Mouse (Mus musculus): ENCODE results near the gene Snai3. TPM values are rescaled to one million over a fixed set of nuclear protein-coding genes. Genes with fewer than 3 reads are reported as not detected.

Snai3 gene
- polyA plus RNA-seq, 1 experiment = 10.2 TPM

GRCm38 (mm10) chr8:122470691-122471090 is 10.2 kb upstream of the Snai3 start:
- no peaks in the 10 kb centered on the region for H3K27me3 ChIP-seq (ENCODE audit: control insufficient read depth, insufficient read depth, low read length, poor library complexity, severe bottlenecking)
- no peaks in the 10 kb centered on the region for H3K36me3 ChIP-seq (ENCODE audit: control insufficient read depth, insufficient read depth, low read length, poor library complexity, severe bottlenecking)
- no peaks in the 10 kb centered on the region for H3K9me3 ChIP-seq (replicated peaks; ENCODE audit: control insufficient read depth, insufficient read depth, low read length, poor library complexity, severe bottlenecking)
- TF ChIP-seq CTCF (IDR thresholded peaks at IDR 0.05; ENCODE audit: low read depth, low read length) (no peak), POLR2A (IDR thresholded peaks at IDR 0.05; ENCODE audit: insufficient read depth, low read length) (no peak), EP300 (IDR thresholded peaks at IDR 0.05; ENCODE audit: insufficient read depth, low read depth, low read length) (no peak)
- no peak overlapping the region for H3K9ac ChIP-seq (ENCODE audit: low read depth, poor library complexity, severe bottlenecking)
- no peak overlapping the region for H3K27ac ChIP-seq (ENCODE audit: insufficient read depth, low read length)
- H3K4me1 ChIP-seq (ENCODE audit: control insufficient read depth, insufficient read depth, low read length) = no peaks in the 10 kb centered on the region
- H3K4me3 ChIP-seq (ENCODE audit: low read depth, low read length) = no peak overlapping the region

DNA sequence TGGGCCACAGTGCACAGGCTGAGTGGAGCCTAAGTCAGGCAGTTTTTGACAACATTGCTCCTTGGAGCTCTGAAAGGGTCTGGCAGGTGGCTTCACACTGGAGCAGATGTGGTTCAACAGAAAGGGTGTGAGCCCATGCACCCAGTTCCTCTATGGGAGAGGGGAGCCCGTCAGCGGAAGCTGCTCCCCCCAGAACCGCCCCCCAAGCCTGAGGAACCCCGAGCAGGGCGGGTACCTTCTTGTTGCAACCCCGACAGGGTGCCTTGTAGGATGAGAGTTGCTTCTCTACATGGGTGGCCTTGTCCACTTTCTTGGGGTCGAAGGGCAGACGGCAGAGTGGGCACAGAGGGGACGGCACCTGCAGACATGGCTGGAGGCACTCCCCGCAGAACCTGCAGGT is 9.4 kb upstream of the Snai3 start:
- H3K4me3 ChIP-seq (ENCODE audit: low read depth, low read length) = no peak overlapping the region
- no peaks in the 10 kb centered on the region for H3K27me3 ChIP-seq (ENCODE audit: control insufficient read depth, insufficient read depth, low read length, poor library complexity, severe bottlenecking)
- TF ChIP-seq CTCF (IDR thresholded peaks at IDR 0.05; ENCODE audit: low read depth, low read length) (no peak), EP300 (IDR thresholded peaks at IDR 0.05; ENCODE audit: insufficient read depth, low read depth, low read length) (no peak), POLR2A (IDR thresholded peaks at IDR 0.05; ENCODE audit: insufficient read depth, low read length) (no peak)
- H3K9me3 ChIP-seq (replicated peaks; ENCODE audit: control insufficient read depth, insufficient read depth, low read length, poor library complexity, severe bottlenecking) = no peaks in the 10 kb centered on the region
- no peak overlapping the region for H3K9ac ChIP-seq (ENCODE audit: low read depth, poor library complexity, severe bottlenecking)
- H3K27ac ChIP-seq (ENCODE audit: insufficient read depth, low read length) = no peak overlapping the region
- H3K36me3 ChIP-seq (ENCODE audit: control insufficient read depth, insufficient read depth, low read length, poor library complexity, severe bottlenecking) = no peaks in the 10 kb centered on the region
- no peaks in the 10 kb centered on the region for H3K4me1 ChIP-seq (ENCODE audit: control insufficient read depth, insufficient read depth, low read length)

DNA sequence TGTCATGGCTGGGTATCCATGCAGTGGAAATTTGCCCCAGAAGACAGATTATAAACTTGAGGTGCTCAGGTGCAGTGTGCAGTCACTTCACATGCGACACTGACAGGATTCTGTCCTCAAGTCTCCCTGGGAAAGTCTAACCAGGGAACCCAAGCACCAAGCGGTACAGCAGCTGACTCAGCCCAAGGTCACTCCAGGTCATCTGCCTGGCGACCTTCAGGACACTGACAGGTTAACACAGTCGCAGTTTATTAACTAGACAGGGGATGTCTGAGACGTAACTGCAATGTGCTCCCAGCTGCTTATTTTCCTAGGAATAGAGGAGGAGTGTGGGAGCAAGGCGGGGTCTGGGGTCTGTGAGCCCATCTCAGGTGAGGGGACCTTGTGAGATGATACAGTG is 8.9 kb upstream of the Snai3 start:
- no peak overlapping the region for H3K27ac ChIP-seq (ENCODE audit: insufficient read depth, low read length)
- H3K4me3 ChIP-seq (ENCODE audit: low read depth, low read length) = no peak overlapping the region
- no peak overlapping the region for H3K9ac ChIP-seq (ENCODE audit: low read depth, poor library complexity, severe bottlenecking)
- H3K4me1 ChIP-seq (ENCODE audit: control insufficient read depth, insufficient read depth, low read length) = no peaks in the 10 kb centered on the region
- H3K36me3 ChIP-seq (ENCODE audit: control insufficient read depth, insufficient read depth, low read length, poor library complexity, severe bottlenecking) = no peaks in the 10 kb centered on the region
- no peaks in the 10 kb centered on the region for H3K9me3 ChIP-seq (replicated peaks; ENCODE audit: control insufficient read depth, insufficient read depth, low read length, poor library complexity, severe bottlenecking)
- TF ChIP-seq CTCF (IDR thresholded peaks at IDR 0.05; ENCODE audit: low read depth, low read length) (no peak), EP300 (IDR thresholded peaks at IDR 0.05; ENCODE audit: insufficient read depth, low read depth, low read length) (no peak), POLR2A (IDR thresholded peaks at IDR 0.05; ENCODE audit: insufficient read depth, low read length) (no peak)
- no peaks in the 10 kb centered on the region for H3K27me3 ChIP-seq (ENCODE audit: control insufficient read depth, insufficient read depth, low read length, poor library complexity, severe bottlenecking)

GRCm38 (mm10) chr8:122467816-122468215 is 7.3 kb upstream of the Snai3 start:
- no peak overlapping the region for H3K27ac ChIP-seq (ENCODE audit: insufficient read depth, low read length)
- no peaks in the 10 kb centered on the region for H3K36me3 ChIP-seq (ENCODE audit: control insufficient read depth, insufficient read depth, low read length, poor library complexity, severe bottlenecking)
- H3K9ac ChIP-seq (ENCODE audit: low read depth, poor library complexity, severe bottlenecking) = no peak overlapping the region
- no peak overlapping the region for H3K4me3 ChIP-seq (ENCODE audit: low read depth, low read length)
- peaks cover 1% of the 10 kb centered on the region for H3K4me1 ChIP-seq (ENCODE audit: control insufficient read depth, insufficient read depth, low read length)
- H3K27me3 ChIP-seq (ENCODE audit: control insufficient read depth, insufficient read depth, low read length, poor library complexity, severe bottlenecking) = no peaks in the 10 kb centered on the region
- H3K9me3 ChIP-seq (replicated peaks; ENCODE audit: control insufficient read depth, insufficient read depth, low read length, poor library complexity, severe bottlenecking) = no peaks in the 10 kb centered on the region
- TF ChIP-seq CTCF (IDR thresholded peaks at IDR 0.05; ENCODE audit: low read depth, low read length) = no peak
- TF ChIP-seq POLR2A (IDR thresholded peaks at IDR 0.05; ENCODE audit: insufficient read depth, low read length) = no peak
- TF ChIP-seq EP300 (IDR thresholded peaks at IDR 0.05; ENCODE audit: insufficient read depth, low read depth, low read length) = no peak

GRCm38 (mm10) chr8:122464985-122465384 is 4.5 kb upstream of the Snai3 start:
- no peaks in the 10 kb centered on the region for H3K36me3 ChIP-seq (ENCODE audit: control insufficient read depth, insufficient read depth, low read length, poor library complexity, severe bottlenecking)

DNA sequence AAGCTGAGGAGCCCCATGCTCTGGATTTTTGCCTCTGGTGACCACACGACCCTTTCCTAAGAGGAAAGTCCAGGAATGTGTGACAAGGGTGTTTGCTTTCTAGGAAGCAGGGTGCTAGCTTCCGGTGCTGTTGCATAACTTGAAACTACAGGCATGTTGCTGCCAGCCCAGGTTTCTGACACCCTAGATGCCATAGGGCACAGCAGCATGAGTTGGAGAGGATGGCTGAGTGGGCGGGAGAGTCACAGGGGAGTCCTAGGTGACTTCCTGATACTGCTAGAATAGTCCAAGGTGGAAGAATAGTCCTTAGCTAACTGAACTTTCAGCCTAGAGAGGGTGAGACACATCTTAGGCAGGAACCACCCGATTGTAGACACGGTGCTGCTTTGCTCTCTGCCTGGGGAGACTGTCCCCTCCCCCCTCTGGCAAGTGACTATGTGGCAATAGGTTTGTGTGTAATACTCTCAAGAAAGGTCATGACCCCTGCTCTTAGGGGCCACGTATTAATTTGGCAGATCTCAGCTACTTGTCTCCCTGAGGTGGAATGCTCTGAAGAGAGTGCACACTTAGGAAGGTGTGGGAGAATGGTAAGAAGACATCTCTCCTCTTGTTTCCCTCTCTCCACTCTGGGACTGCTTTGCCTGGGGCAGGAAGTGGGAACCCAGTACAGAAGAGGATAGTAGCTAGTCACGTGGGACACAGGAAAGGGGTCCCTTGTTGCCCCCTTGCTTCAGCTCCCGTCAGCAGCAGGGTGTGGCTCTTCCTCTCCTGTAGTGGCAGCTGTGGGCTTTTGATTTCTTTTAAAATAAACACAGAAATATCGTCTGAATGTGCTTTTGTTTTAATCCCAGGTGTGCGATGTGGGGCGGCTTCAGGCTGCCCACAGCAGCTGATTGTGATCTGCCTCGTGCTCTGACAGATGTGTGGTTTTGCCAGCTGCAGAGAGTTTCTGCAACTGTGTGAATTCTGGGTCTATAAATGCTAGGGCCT is 3.4 kb upstream of the Snai3 start:
- Histone ChIP-seq H3K9me3 (replicated peaks; ENCODE audit: control insufficient read depth, insufficient read depth, low read length, poor library complexity, severe bottlenecking) (no peaks in the 10 kb centered on the region), H3K36me3 (ENCODE audit: control insufficient read depth, insufficient read depth, low read length, poor library complexity, severe bottlenecking) (no peaks in the 10 kb centered on the region), H3K27ac (ENCODE audit: insufficient read depth, low read length) (no peak overlapping the region), H3K27me3 (ENCODE audit: control insufficient read depth, insufficient read depth, low read length, poor library complexity, severe bottlenecking) (no peaks in the 10 kb centered on the region), H3K4me3 (ENCODE audit: low read depth, low read length) (no peak overlapping the region), H3K4me1 (ENCODE audit: control insufficient read depth, insufficient read depth, low read length) (peaks cover 6% of the 10 kb centered on the region), H3K9ac (ENCODE audit: low read depth, poor library complexity, severe bottlenecking) (no peak overlapping the region)
- TF ChIP-seq POLR2A (IDR thresholded peaks at IDR 0.05; ENCODE audit: insufficient read depth, low read length) (no peak), CTCF (IDR thresholded peaks at IDR 0.05; ENCODE audit: low read depth, low read length) (no peak), EP300 (IDR thresholded peaks at IDR 0.05; ENCODE audit: insufficient read depth, low read depth, low read length) (no peak)

More at GRCm38 (mm10) chr8:122464985-122465384, 4.5 kb upstream of the Snai3 start:
- Histone ChIP-seq H3K4me3 (ENCODE audit: low read depth, low read length) (no peak overlapping the region), H3K27ac (ENCODE audit: insufficient read depth, low read length) (no peak overlapping the region), H3K9ac (ENCODE audit: low read depth, poor library complexity, severe bottlenecking) (no peak overlapping the region), H3K9me3 (replicated peaks; ENCODE audit: control insufficient read depth, insufficient read depth, low read length, poor library complexity, severe bottlenecking) (no peaks in the 10 kb centered on the region), H3K4me1 (ENCODE audit: control insufficient read depth, insufficient read depth, low read length) (peaks cover 6% of the 10 kb centered on the region), H3K27me3 (ENCODE audit: control insufficient read depth, insufficient read depth, low read length, poor library complexity, severe bottlenecking) (no peaks in the 10 kb centered on the region)
- TF ChIP-seq POLR2A (IDR thresholded peaks at IDR 0.05; ENCODE audit: insufficient read depth, low read length) (no peak), EP300 (IDR thresholded peaks at IDR 0.05; ENCODE audit: insufficient read depth, low read depth, low read length) (no peak), CTCF (IDR thresholded peaks at IDR 0.05; ENCODE audit: low read depth, low read length) (no peak)
